Mouse (Mus musculus): Measurements from ENCODE around the gene Pcgf1. TPM values are rescaled to one million over a fixed set of nuclear protein-coding genes. Genes with fewer than 3 reads are reported as not detected.

Pcgf1 gene
- polyA plus RNA-seq, 1 experiment = 13.0 TPM

- Histone ChIP-seq H3K36me3 (ENCODE audit: control insufficient read depth, insufficient read depth) (no peaks in the 10 kb centered on the region), H3K79me2 (ENCODE audit: control insufficient read depth, insufficient read depth) (no peaks in the 10 kb centered on the region), H3ac (ENCODE audit: control insufficient read depth, insufficient read length) (no peak overlapping the region), H3K4me3 (no peak overlapping the region), H3K4me2 (ENCODE audit: low read depth) (no peak overlapping the region), H3K27me3 (ENCODE audit: control insufficient read depth, insufficient read depth, insufficient read length) (peaks cover 34% of the 10 kb centered on the region)
- TF ChIP-seq SRF (IDR thresholded peaks at IDR 0.05; ENCODE audit: control insufficient read depth, insufficient read length, low read depth) = no peak
- no peak for TF ChIP-seq CEBPB (IDR thresholded peaks at IDR 0.05; ENCODE audit: insufficient read depth, poor library complexity, severe bottlenecking)
- TF ChIP-seq TCF12 (IDR thresholded peaks at IDR 0.05; ENCODE audit: insufficient read depth, poor library complexity, severe bottlenecking) = no peak
- no peak for TF ChIP-seq REST (IDR thresholded peaks at IDR 0.05; ENCODE audit: insufficient read depth, insufficient read length)
- TF ChIP-seq POLR2A (IDR thresholded peaks at IDR 0.05; ENCODE audit: insufficient read length, low read depth) = no peak
- no peak for TF ChIP-seq E2F4 (IDR thresholded peaks at IDR 0.05; ENCODE audit: insufficient read depth)
- no peak for TF ChIP-seq POLR2AphosphoS2 (IDR thresholded peaks at IDR 0.05; ENCODE audit: insufficient read length, low read depth)
- TF ChIP-seq TCF3 (IDR thresholded peaks at IDR 0.05; ENCODE audit: insufficient read length, low read depth) = no peak
- no peak for TF ChIP-seq USF1 (IDR thresholded peaks at IDR 0.05; ENCODE audit: low read depth)
These were observed 2.7 kb upstream of the Pcgf1 start for GRCm38 (mm10) chr6:83074979-83075378.

- Histone ChIP-seq H3ac (ENCODE audit: control insufficient read depth, insufficient read length) (peak overlapping the region; percentile 32), H3K27me3 (ENCODE audit: control insufficient read depth, insufficient read depth, insufficient read length) (peaks cover 4% of the 10 kb centered on the region), H3K4me3 (peak overlapping the region; percentile 93), H3K4me2 (ENCODE audit: low read depth) (peak overlapping the region; percentile 80), H3K79me2 (ENCODE audit: control insufficient read depth, insufficient read depth) (no peaks in the 10 kb centered on the region), H3K36me3 (ENCODE audit: control insufficient read depth, insufficient read depth) (peaks cover 5% of the 10 kb centered on the region)
- peak; percentile 57 for TF ChIP-seq POLR2A (IDR thresholded peaks at IDR 0.05; ENCODE audit: insufficient read length, low read depth)
- TF ChIP-seq TCF12 (IDR thresholded peaks at IDR 0.05; ENCODE audit: insufficient read depth, poor library complexity, severe bottlenecking) = no peak
These were observed 722 bp downstream of the Pcgf1 start for GRCm38 (mm10) chr6:83078324-83078858.

DNA sequence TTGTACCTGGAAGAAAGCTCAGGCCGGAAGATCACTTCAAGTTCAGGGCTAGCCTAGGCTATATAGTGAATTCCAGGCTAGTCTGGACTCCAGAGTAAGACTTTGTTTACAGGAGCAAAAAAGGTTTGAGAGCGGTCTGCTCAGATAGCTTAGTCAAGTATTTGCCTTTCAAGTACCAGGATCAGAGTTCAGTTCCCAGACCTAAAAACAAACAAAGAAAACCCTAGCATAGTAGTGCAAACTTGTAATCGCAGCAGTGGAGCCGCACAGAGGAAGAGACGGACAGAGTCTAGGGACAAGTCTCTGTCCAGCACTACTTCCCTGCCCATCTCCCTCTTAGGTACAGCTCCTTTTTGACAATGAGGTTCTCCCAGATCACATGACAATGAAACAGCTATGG lies 2.5 kb downstream of the Pcgf1 start:
- no peak overlapping the region for H3K4me3 ChIP-seq
- no peak overlapping the region for H3ac ChIP-seq (ENCODE audit: control insufficient read depth, insufficient read length)
- H3K79me2 ChIP-seq (ENCODE audit: control insufficient read depth, insufficient read depth) = no peaks in the 10 kb centered on the region
- H3K27me3 ChIP-seq (ENCODE audit: control insufficient read depth, insufficient read depth, insufficient read length) = peaks cover 4% of the 10 kb centered on the region
- TF ChIP-seq MYOD1 (IDR thresholded peaks at IDR 0.05; ENCODE audit: control insufficient read depth in 1 of 3, insufficient read length in 2 of 3, low read depth in 2 of 3) = no peak
- TF ChIP-seq REST (IDR thresholded peaks at IDR 0.05; ENCODE audit: insufficient read depth, insufficient read length) = no peak
- no peak for TF ChIP-seq POLR2AphosphoS2 (IDR thresholded peaks at IDR 0.05; ENCODE audit: insufficient read length, low read depth)
- no peak for TF ChIP-seq MAX (IDR thresholded peaks at IDR 0.05; ENCODE audit: low read depth)
- TF ChIP-seq E2F4 (IDR thresholded peaks at IDR 0.05; ENCODE audit: insufficient read depth) = no peak
- TF ChIP-seq MYOG (IDR thresholded peaks at IDR 0.05; ENCODE audit: control insufficient read depth in 1 of 3, insufficient read depth in 1 of 3, insufficient read length in 2 of 3, low read depth in 2 of 3) = no peak
- no peak for TF ChIP-seq TCF12 (IDR thresholded peaks at IDR 0.05; ENCODE audit: insufficient read depth, poor library complexity, severe bottlenecking)
- TF ChIP-seq SRF (IDR thresholded peaks at IDR 0.05; ENCODE audit: control insufficient read depth, insufficient read length, low read depth) = no peak
- H3K4me2 ChIP-seq (ENCODE audit: low read depth) = no peak overlapping the region
- H3K36me3 ChIP-seq (ENCODE audit: control insufficient read depth, insufficient read depth) = peaks cover 5% of the 10 kb centered on the region

GRCm38 (mm10) chr6:83083497-83083896 lies 5.8 kb downstream of the Pcgf1 start:
- H3K27me3 ChIP-seq (ENCODE audit: control insufficient read depth, insufficient read depth, insufficient read length) = peaks cover 22% of the 10 kb centered on the region
- H3K36me3 ChIP-seq (ENCODE audit: control insufficient read depth, insufficient read depth) = peaks cover 5% of the 10 kb centered on the region
- H3K79me2 ChIP-seq (ENCODE audit: control insufficient read depth, insufficient read depth) = no peaks in the 10 kb centered on the region
- no peak overlapping the region for H3ac ChIP-seq (ENCODE audit: control insufficient read depth, insufficient read length)
- no peak for TF ChIP-seq SRF (IDR thresholded peaks at IDR 0.05; ENCODE audit: control insufficient read depth, insufficient read length, low read depth)
- no peak for TF ChIP-seq MYOG (IDR thresholded peaks at IDR 0.05; ENCODE audit: control insufficient read depth in 1 of 3, insufficient read depth in 1 of 3, insufficient read length in 2 of 3, low read depth in 2 of 3)
- no peak for TF ChIP-seq TCF12 (IDR thresholded peaks at IDR 0.05; ENCODE audit: insufficient read depth, poor library complexity, severe bottlenecking)
- no peak for TF ChIP-seq CEBPB (IDR thresholded peaks at IDR 0.05; ENCODE audit: insufficient read depth, poor library complexity, severe bottlenecking)
- TF ChIP-seq MYOD1 (IDR thresholded peaks at IDR 0.05; ENCODE audit: control insufficient read depth in 1 of 3, insufficient read length in 2 of 3, low read depth in 2 of 3) = no peak
- TF ChIP-seq MAX (IDR thresholded peaks at IDR 0.05; ENCODE audit: low read depth) = no peak
- TF ChIP-seq E2F4 (IDR thresholded peaks at IDR 0.05; ENCODE audit: insufficient read depth) = no peak
- TF ChIP-seq POLR2A (IDR thresholded peaks at IDR 0.05; ENCODE audit: insufficient read length, low read depth) = no peak
- TF ChIP-seq TCF3 (IDR thresholded peaks at IDR 0.05; ENCODE audit: insufficient read length, low read depth) = no peak
- TF ChIP-seq REST (IDR thresholded peaks at IDR 0.05; ENCODE audit: insufficient read depth, insufficient read length) = no peak
- TF ChIP-seq USF1 (IDR thresholded peaks at IDR 0.05; ENCODE audit: low read depth) = no peak
- TF ChIP-seq POLR2AphosphoS2 (IDR thresholded peaks at IDR 0.05; ENCODE audit: insufficient read length, low read depth) = no peak
- no peak overlapping the region for H3K4me3 ChIP-seq
- H3K4me2 ChIP-seq (ENCODE audit: low read depth) = no peak overlapping the region

- Histone ChIP-seq H3K27me3 (ENCODE audit: control insufficient read depth, insufficient read depth, insufficient read length) (peaks cover 29% of the 10 kb centered on the region), H3K79me2 (ENCODE audit: control insufficient read depth, insufficient read depth) (no peaks in the 10 kb centered on the region), H3ac (ENCODE audit: control insufficient read depth, insufficient read length) (no peak overlapping the region), H3K36me3 (ENCODE audit: control insufficient read depth, insufficient read depth) (peaks cover 5% of the 10 kb centered on the region), H3K4me2 (ENCODE audit: low read depth) (no peak overlapping the region), H3K4me3 (no peak overlapping the region)
- TF ChIP-seq TCF3 (IDR thresholded peaks at IDR 0.05; ENCODE audit: insufficient read length, low read depth) = no peak
These were observed 6.8 kb downstream of the Pcgf1 start for GRCm38 (mm10) chr6:83084477-83084876.
